In the genomic region with DNA sequence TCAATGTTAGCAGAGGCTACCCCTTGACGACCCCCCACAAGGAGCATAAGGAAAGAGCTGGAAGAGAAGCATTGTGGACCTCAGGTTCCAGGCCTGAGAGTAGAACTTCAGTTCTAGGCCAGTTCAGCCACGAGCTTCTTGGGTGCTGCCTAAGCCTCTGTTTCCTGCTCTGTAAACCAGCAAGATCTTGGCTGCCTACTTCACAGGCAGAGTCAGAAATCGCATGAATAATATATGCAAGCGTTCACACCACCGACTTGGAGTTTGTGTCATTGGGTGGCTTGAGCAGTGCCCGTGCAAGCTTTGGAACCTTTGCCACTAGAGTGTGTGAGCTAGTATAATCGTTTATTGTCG, we compare ENCODE assay signal across 15 mouse cellular contexts. TPM values are rescaled to one million over a fixed set of nuclear protein-coding genes. Genes with fewer than 3 reads are reported as not detected.
DNase-seq lines count a peak whose midpoint lies in the region; ATAC-seq and TF ChIP-seq lines count a peak whose summit lies in the region.
"Had no signal": no experiment of that assay in that cellular context is flagged by ENCODE, and none has a peak within 500 bp of the region (broad histone marks: within the 10 kb centered on the region; RNA-seq: fewer than 3 reads in every experiment).

No protein-coding gene starts in this region.

- H3K4me1 ChIP-seq in heart, embryonic 10.5 days, result peaks cover 64% of the 10 kb centered on the region
- H3K4me1 ChIP-seq in kidney, postnatal 0 days (replicated peaks; ENCODE audit: insufficient read depth, low read length), result peaks cover 52% of the 10 kb centered on the region
- peaks cover 50% of the 10 kb centered on the region for H3K4me1 ChIP-seq in kidney, embryonic 14.5 days (ENCODE audit: control insufficient read depth, insufficient read depth, low read length)

- 57% methylated on average over 8 of the region's 8 CpGs for WGBS in heart, embryonic 10.5 days
- WGBS in kidney, postnatal 0 days, result 57% methylated on average over 8 of the region's 8 CpGs
- WGBS in kidney, embryonic 14.5 days, result 61% methylated on average over 8 of the region's 8 CpGs

- no peak for DNase-seq in heart, embryonic 10.5 days (ENCODE audit: low spot score)
- DNase-seq in heart, postnatal 25 days (ENCODE audit: low spot score), result no peak
- no peak for DNase-seq in kidney, postnatal 0 days (ENCODE audit: low spot score)
- DNase-seq in CD4-positive helper T cell, adult 2 months (ENCODE audit: low read depth, low spot score), result peak; percentile 71
- DNase-seq in T-cell, adult 2 months (ENCODE audit: low spot score), result peak; percentile 52
- DNase-seq in left cerebral cortex, adult 11 months (ENCODE audit: low spot score), result no peak
- DNase-seq in cerebellum, adult 9-11 months, result no peak
- DNase-seq: adrenal gland, adult 2 months; cerebellum, adult 8-10 months; embryo, embryonic 11 days; layer of hippocampus, postnatal 36 days; right cerebral cortex, adult 18-20 months had no signal

- H3K4me2 ChIP-seq in kidney, postnatal 0 days (ENCODE audit: low read length), result no peak overlapping the region
- H3K4me2 ChIP-seq in kidney, embryonic 14.5 days (replicated peaks; ENCODE audit: low read depth, low read length), result no peak overlapping the region
- H3K4me2 ChIP-seq: limb, embryonic 12.5 days had no signal

- intact Hi-C loops in heart, postnatal 25 days (cut with DNase I), result no loop called here

- 0 out of 2 replicates have a peak overlapping the region, but pooled peaks have one; percentile 59 for H3K27ac ChIP-seq in heart, embryonic 10.5 days
- peak overlapping the region; percentile 83 for H3K27ac ChIP-seq in kidney, postnatal 0 days
- no peak overlapping the region for H3K27ac ChIP-seq in kidney, embryonic 14.5 days (ENCODE audit: low read depth, low read length)
- H3K27ac ChIP-seq: limb, embryonic 12.5 days had no signal

- H3K36me3 ChIP-seq in heart, embryonic 10.5 days, result no peaks in the 10 kb centered on the region
- no peaks in the 10 kb centered on the region for H3K36me3 ChIP-seq in kidney, postnatal 0 days (ENCODE audit: insufficient read depth, low read length)
- no peaks in the 10 kb centered on the region for H3K36me3 ChIP-seq in kidney, embryonic 14.5 days (ENCODE audit: control insufficient read depth, insufficient read depth, low read length)
- H3K36me3 ChIP-seq: limb, embryonic 12.5 days; midbrain, embryonic 10.5 days had no signal

- no peak for TF ChIP-seq CTCF in kidney, postnatal 0 days (IDR thresholded peaks at IDR 0.05; ENCODE audit: low read depth)

- no peak overlapping the region for H3K9ac ChIP-seq in kidney, postnatal 0 days (ENCODE audit: low read depth, low read length)
- no peak overlapping the region for H3K9ac ChIP-seq in kidney, embryonic 14.5 days (ENCODE audit: low read depth, low read length)
- H3K9ac ChIP-seq: limb, embryonic 12.5 days had no signal

- no peak overlapping the region for H3K4me3 ChIP-seq in heart, embryonic 10.5 days
- H3K4me3 ChIP-seq in kidney, postnatal 0 days (replicated peaks; ENCODE audit: low read depth, low read length), result no peak overlapping the region
- H3K4me3 ChIP-seq in kidney, embryonic 14.5 days (ENCODE audit: low read length), result no peak overlapping the region
- H3K4me3 ChIP-seq: limb, embryonic 12.5 days; midbrain, embryonic 10.5 days had no signal

- ATAC-seq in kidney, postnatal 0 days (replicated peaks; ENCODE audit: low FRiP score, low read depth), result no peak
- ATAC-seq in kidney, embryonic 14.5 days (ENCODE audit: low FRiP score, low TSS enrichment), result no peak

- H3K27me3 ChIP-seq in heart, embryonic 10.5 days (ENCODE audit: insufficient read depth, poor library complexity, severe bottlenecking), result peaks cover 17% of the 10 kb centered on the region
- no peaks in the 10 kb centered on the region for H3K27me3 ChIP-seq in kidney, postnatal 0 days (ENCODE audit: insufficient read depth, low read length)
- no peaks in the 10 kb centered on the region for H3K27me3 ChIP-seq in kidney, embryonic 14.5 days (ENCODE audit: control insufficient read depth, insufficient read depth, low read length)
- H3K27me3 ChIP-seq: limb, embryonic 12.5 days had no signal

- H3K9me3 ChIP-seq in heart, embryonic 10.5 days, result no peaks in the 10 kb centered on the region
- no peaks in the 10 kb centered on the region for H3K9me3 ChIP-seq in kidney, postnatal 0 days (replicated peaks; ENCODE audit: low read length)
- H3K9me3 ChIP-seq in kidney, embryonic 14.5 days (ENCODE audit: control insufficient read depth, low read length), result no peaks in the 10 kb centered on the region
- H3K9me3 ChIP-seq: limb, embryonic 12.5 days; midbrain, embryonic 10.5 days had no signal

RNA-seq across cellular contexts. Expression of gene Hdac7, which starts 7.4 kb away (rescaled TPM):
- 23.4 and 26.7 TPM in 2 replicates for polyA plus RNA-seq in heart, embryonic 10.5 days (2016; fragmentation: Nextera tagmentation; extraction: Ambion mirVana)
- 10 to 100 TPM; 30.3 to 33.0 TPM for total RNA-seq in heart, postnatal 25 days (2021)
- polyA plus RNA-seq in kidney, postnatal 0 days (2015; fragmentation: Nextera tagmentation; extraction: Ambion mirVana), result 24.5 and 24.7 TPM in 2 replicates
- 32.2 and 34.1 TPM in 2 replicates for polyA plus RNA-seq in kidney, embryonic 14.5 days (2014; fragmentation: Nextera tagmentation; extraction: Ambion mirVana)

RNA-seq across cellular contexts. Expression of gene Slc48a1, which starts 58.6 kb away (rescaled TPM):
- 32.1 and 41.1 TPM in 2 replicates for polyA plus RNA-seq in heart, embryonic 10.5 days (2016; fragmentation: Nextera tagmentation; extraction: Ambion mirVana)
- 10 to 100 TPM; 76.5 to 83.0 TPM for total RNA-seq in heart, postnatal 25 days (2021)
- 86.9 and 108 TPM in 2 replicates for polyA plus RNA-seq in kidney, postnatal 0 days (2015; fragmentation: Nextera tagmentation; extraction: Ambion mirVana)
- polyA plus RNA-seq in kidney, embryonic 14.5 days (2014; fragmentation: Nextera tagmentation; extraction: Ambion mirVana), result 34.4 and 36.1 TPM in 2 replicates

Comparison
In these comparisons a context has a peak if more than half of its experiments do, and no peak if none do; other contexts are left out.
1. DNase-seq: peak in CD4-positive helper T cell, adult 2 months (single experiment) and T-cell, adult 2 months (single experiment); none in heart, embryonic 10.5 days (single experiment), heart, postnatal 25 days (single experiment), kidney, postnatal 0 days (single experiment), left cerebral cortex, adult 11 months (single experiment) and cerebellum, adult 9-11 months (single experiment).